Mouse (Mus musculus) right cerebral cortex, postnatal 10 days (tissue): ENCODE data around the gene Nr6a1.

Source experiments
- DNase-seq, 2 experiments: peaks; one replicate each; pipeline ENCODE4 v3.0.0; 2021; ENCODE audit warnings: low spot score in 2 of 2

Gene Nr6a1

GRCm38 (mm10) chr2:38675366-38675969 lies 252.0 kb downstream of the Nr6a1 start:
- DNase-seq = no peak
